Mouse (Mus musculus) cerebellum, adult 9-10 months (tissue): ENCODE measurements around the gene Lyl1.
"Not testable (repeated sequence)": the region's sequence is repeated elsewhere in the genome, so short reads cannot be mapped to it uniquely, and the experiment has no call there.

Experiments used
- DNase-seq: peaks from one replicate; pipeline ENCODE4 v3.0.0; 2022

Gene Lyl1

DNA sequence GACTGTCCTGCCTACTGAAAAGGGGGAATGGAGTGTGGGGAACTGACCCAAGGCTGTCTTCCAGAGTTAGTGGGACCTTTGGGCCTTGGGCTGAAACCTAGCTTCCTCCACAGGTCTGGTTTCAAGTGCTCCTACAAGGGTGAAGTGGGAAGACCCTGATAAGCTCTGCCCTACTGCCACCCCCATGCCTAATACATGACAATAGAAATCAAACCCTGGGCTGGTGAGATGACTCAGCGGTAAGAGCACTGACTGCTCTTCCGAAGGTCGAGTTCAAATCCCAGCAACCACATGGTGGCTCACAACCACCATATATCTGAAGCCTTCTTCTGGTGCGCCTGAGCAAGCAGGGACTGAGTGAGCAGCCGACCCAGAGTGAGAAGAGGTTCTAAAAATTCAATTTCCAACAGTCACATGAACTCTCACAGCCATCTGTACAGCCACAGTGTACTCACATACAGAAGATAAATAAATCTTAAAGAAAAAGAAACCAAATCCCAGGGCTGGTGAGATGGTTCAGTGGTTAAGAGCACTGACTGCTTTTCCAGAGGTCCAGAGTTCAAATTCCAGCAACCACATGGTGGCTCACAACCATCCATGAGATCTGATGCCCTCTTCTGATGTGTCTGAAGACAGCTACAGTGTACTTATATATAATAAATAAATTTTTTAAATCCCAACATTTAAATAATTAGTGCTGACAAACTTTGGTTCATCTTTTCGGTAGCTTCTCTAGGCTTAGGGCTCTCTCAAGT, 32.3 kb upstream of the Lyl1 start:
- no peak for DNase-seq

DNA sequence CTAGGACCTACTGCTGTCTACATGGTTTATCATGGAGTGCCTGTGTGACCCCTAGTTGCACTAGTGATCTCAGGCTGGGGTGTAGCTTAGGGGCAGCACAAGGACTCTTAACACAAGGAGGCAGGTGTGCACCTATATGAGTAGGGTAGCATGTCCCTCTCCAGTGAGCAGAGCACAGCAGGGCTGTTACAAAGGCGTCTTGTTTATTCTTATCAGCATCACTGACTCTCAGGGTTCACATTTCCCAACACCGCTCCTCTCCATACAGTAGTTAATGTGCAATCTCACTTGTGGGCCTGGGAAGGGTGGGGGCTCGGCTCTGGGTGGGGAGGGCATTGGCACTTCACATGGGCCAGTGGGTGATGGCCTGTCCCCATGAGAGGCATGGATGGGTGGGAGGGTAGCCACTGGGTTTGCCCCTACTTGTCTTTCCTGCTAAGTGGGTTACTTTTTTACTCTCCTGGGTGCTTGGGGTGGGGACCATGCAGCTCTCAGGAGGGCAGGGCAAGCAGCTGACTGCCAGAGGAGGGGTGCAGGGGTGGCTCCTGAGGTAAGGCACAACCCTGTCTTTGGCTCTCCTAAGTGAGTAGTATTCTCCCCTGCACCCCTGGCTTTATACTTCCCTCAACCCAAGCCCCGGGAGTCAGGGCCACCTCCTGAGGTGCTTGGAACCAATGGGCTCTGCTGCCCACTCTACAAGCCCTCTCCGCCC, 30.8 kb upstream of the Lyl1 start:
- DNase-seq = not testable (repeated sequence)

GRCm38 (mm10) chr8:84677305-84677704, 24.0 kb upstream of the Lyl1 start:
- no peak for DNase-seq

- DNase-seq = no peak
Observed at GRCm38 (mm10) chr8:84681476-84681875, 19.8 kb upstream of the Lyl1 start.

DNA sequence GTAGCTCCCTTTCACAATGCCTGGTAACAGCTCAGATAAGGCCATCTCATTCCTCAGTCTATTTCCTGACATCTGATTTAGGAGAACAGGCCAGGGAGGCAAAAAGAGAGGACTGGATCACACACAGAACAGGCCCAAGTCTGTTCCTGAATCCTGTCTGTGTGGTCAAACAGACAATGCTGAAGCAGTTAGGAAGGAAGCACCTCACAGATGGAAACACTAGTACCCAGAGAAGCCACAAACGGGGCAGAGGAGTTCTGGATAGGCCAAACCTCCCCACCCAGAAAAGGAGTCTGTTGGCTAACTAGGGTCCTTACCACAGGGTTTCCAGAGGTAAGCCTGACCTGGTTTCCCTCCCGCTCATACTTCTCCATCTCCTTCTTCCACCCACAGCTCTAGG, 19.0 kb upstream of the Lyl1 start:
- no peak for DNase-seq

- no peak for DNase-seq
Observed at GRCm38 (mm10) chr8:84684537-84684936, 16.7 kb upstream of the Lyl1 start.

- peak; percentile 55 for DNase-seq
Observed at GRCm38 (mm10) chr8:84686191-84687002, 14.9 kb upstream of the Lyl1 start, which contains the start of gene Trmt1. TSS of gene Trmt1 (plus strand) at chr8:84686307.

- DNase-seq = no peak
Observed at GRCm38 (mm10) chr8:84687003-84687704, 14.1 kb upstream of the Lyl1 start.

DNA sequence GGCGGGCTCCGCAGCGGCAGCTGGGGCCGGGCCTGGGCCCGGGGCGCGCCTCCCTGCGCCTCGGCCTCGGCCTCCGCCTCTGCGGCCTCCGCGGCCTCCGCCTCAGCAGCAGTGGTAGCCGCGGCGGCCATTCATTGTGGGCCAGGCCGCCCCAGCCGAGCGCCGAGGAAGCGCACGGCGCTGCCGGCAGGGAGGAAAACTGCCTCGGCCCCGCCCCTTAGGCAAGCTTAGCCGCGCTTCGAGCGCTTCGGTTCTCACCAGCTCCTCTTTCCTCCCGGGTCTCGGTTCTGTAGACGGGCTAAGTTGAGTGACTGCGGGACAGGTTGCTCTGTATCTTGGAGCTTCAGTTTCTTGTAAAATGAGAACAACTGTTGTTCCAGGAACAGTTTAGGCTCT, 13.6 kb upstream of the Lyl1 start, which contains the start of gene Nacc1:
Gene Nacc1 (minus strand): TSS at position 158 of the 396 bp plus-strand sequence.
- DNase-seq = peak; percentile 81

GRCm38 (mm10) chr8:84689091-84689915, 12.0 kb upstream of the Lyl1 start:
- DNase-seq = peak; percentile 94

- DNase-seq = no peak
Observed at GRCm38 (mm10) chr8:84693332-84693731, 7.9 kb upstream of the Lyl1 start.

DNA sequence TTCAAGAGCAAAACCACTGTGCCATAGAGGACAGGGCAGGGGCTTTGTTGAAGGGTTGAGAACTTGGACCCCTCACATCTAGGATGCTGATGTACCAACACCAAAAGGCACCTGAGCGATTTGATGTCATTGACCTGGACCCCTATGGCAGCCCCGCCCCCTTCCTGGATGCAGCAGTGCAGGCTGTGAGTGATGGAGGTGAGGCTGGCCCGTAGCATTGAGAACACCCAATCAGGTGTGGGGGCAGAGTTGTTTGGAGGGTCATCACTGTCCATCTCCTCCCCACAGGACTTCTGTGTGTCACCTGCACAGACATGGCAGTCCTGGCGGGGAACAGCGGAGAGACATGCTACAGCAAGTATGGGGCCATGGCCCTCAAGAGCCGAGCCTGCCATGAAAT, 6.1 kb upstream of the Lyl1 start:
- DNase-seq = no peak

- peak; percentile 68 for DNase-seq
Observed at GRCm38 (mm10) chr8:84697166-84698130, 3.8 kb upstream of the Lyl1 start.

DNA sequence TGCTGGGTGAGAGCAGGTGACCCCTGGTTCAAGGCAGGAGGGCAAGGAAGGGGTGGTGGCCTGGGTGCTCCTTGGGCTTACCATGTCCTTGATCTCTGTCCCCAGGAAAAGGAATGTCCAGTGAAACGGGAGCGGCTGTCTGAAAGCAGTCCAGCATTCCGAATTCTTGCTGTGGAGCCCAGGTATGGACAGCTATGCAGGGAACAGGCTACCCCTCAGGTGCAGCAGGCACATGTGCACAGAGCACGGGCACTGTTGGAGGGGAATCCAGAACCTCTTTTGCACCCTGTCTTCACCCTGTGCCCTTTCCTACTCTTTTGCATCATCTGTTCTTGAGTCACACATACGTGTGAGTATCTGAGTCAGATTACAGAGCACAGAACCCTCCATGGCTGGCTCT, 3.0 kb upstream of the Lyl1 start:
- no peak for DNase-seq

DNA sequence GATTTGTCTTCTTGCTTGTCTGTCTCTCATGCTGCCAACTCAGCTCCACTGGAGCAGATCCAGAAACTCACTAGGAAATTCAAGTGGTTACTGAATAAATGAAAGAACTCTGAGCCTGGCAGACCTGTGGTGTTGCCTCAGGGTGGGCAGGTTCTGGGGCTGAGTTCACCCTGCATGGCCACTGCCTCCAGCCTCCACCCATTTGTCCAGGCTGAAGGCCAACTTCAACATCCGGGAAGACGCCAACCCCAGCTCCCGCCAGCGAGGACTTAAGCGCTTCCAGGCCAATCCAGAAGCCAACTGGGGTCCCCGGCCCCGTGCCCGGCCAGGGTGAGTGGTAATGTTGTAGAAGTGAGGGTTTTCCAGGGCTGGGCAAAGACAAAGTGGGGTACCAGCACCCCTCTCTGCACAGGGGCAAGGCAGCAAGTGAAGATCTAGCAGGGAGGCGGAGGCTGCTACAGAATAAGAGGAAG, 2.3 kb upstream of the Lyl1 start:
- peak; percentile 55 for DNase-seq

DNA sequence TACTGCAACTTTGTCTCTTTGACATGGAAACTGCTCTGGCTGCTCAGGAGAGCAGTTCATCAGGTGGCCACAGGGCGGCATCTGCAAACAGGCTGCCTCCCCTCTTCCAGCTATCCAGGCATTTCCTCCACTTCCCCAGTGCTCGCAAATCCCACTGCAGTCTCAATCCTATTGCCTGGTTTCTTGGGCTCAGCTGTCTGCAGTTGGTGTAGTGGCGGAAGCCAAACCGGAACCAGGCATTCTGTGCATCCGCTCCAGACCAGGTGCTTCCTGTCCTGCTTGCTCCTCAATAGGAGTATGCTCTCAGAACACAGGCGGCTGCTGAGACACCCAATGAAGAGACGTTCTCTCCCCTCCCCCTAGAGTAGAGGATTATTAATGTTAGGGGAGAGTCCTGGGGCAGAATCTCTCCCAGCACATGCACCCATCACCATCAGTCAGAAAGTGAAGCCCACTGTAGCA, 1.4 kb upstream of the Lyl1 start:
- DNase-seq = peak; percentile 61

GRCm38 (mm10) chr8:84700526-84700925, 731 bp upstream of the Lyl1 start:
- no peak for DNase-seq

DNA sequence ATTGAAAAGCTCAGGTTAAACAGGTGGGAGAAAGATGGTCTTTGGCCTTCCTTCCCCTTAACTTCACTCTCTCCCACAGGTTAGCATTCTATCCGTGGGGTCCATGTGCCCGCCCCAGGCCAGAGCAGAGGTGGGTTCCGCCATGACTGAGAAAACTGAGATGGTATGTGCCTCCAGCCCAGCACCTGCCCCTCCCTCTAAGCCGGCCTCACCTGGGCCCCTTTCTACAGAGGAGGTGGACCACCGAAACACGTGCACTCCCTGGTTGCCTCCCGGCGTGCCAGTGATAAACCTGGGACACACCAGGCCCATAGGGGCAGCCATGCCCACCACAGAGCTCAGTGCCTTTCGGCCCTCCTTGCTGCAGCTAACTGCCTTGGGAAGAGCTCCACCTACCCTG, 1.3 kb downstream of the Lyl1 start:
- DNase-seq = no peak

DNA sequence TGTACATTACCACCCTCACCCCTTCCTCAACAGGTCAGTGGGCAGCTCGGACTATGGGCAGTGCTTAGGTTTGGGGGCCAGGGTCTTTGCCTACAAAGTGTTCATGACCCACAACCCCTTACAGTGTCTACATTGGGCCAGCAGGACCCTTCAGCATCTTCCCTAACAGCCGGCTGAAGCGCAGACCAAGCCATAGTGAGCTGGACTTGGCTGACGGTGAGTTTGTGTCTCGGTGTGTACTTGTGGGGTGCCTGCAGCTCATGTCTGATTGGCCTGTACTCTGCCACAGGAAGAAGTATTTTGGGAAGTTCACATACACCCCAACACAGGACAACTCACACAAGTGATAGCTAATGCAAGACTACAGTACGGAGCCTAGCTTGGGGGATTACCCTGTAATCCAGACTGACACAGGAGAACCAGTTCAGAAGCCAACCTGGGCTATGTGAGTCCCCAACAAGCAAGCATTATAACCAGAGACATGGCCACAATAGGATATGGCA, 1.8 kb downstream of the Lyl1 start:
- DNase-seq = no peak
